Mouse (Mus musculus): ENCODE results near the gene Fbxl7. TPM values are rescaled to one million over a fixed set of nuclear protein-coding genes. Genes with fewer than 3 reads are reported as not detected.

The Fbxl7 gene
- polyA plus RNA-seq (2016; fragmentation: Nextera tagmentation; extraction: Ambion mirVana): 14.0 and 19.6 TPM in 2 replicates

- peak within 1 kb of the TSS; percentile 98 for H3K27ac ChIP-seq
- no peaks in the 10 kb centered on the region for H3K36me3 ChIP-seq
- H3K27me3 ChIP-seq (ENCODE audit: low read depth, poor library complexity, severe bottlenecking): peaks cover 5% of the 10 kb centered on the region; the same call in 1 of the 2 replicates
- no peaks in the 10 kb centered on the region for H3K9me3 ChIP-seq (replicated peaks)
- DNase-seq (ENCODE audit: low spot score): peak; percentile 88
- under 1% methylated on average over 51 of the region's 58 CpGs for WGBS
- peaks cover 17% of the 10 kb centered on the region for H3K4me1 ChIP-seq
- H3K4me3 ChIP-seq: peak within 1 kb of the TSS; percentile 90
Observed at GRCm38 (mm10) chr15:26895251-26895711, at the start of gene Fbxl7. TSS of gene Fbxl7 (minus strand) at chr15:26895580.

GRCm38 (mm10) chr15:26922026-26922425 is 26.6 kb upstream of the Fbxl7 start:
- no peak overlapping the region for H3K27ac ChIP-seq
- no peaks in the 10 kb centered on the region for H3K4me1 ChIP-seq
- no peak overlapping the region for H3K4me3 ChIP-seq
- DNase-seq (ENCODE audit: low spot score): no peak
- no peaks in the 10 kb centered on the region for H3K36me3 ChIP-seq
- H3K9me3 ChIP-seq (replicated peaks): no peaks in the 10 kb centered on the region
- peaks cover 17% of the 10 kb centered on the region; the same call in 1 of the 2 replicates for H3K27me3 ChIP-seq (ENCODE audit: low read depth, poor library complexity, severe bottlenecking)
- 85% methylated on average over 2 of the region's 2 CpGs for WGBS

- no peaks in the 10 kb centered on the region for H3K4me1 ChIP-seq
- no peaks in the 10 kb centered on the region for H3K9me3 ChIP-seq (replicated peaks)
- no peak overlapping the region for H3K4me3 ChIP-seq
- no peaks in the 10 kb centered on the region for H3K36me3 ChIP-seq
- no peak overlapping the region for H3K27ac ChIP-seq
- peaks cover under 1% of the 10 kb centered on the region; the same call in 1 of the 2 replicates for H3K27me3 ChIP-seq (ENCODE audit: low read depth, poor library complexity, severe bottlenecking)
- no peak for DNase-seq (ENCODE audit: low spot score)
Observed at GRCm38 (mm10) chr15:26913427-26913826, 18.0 kb upstream of the Fbxl7 start.

GRCm38 (mm10) chr15:26895761-26896160 is 381 bp upstream of the Fbxl7 start:
- DNase-seq (ENCODE audit: low spot score): no peak
- H3K27ac ChIP-seq: peak overlapping the region; percentile 98
- H3K36me3 ChIP-seq: no peaks in the 10 kb centered on the region
- H3K4me3 ChIP-seq: peak overlapping the region; percentile 90
- no peaks in the 10 kb centered on the region for H3K9me3 ChIP-seq (replicated peaks)
- WGBS: 0% methylated on average over 14 of the region's 14 CpGs
- H3K27me3 ChIP-seq (ENCODE audit: low read depth, poor library complexity, severe bottlenecking): peaks cover 5% of the 10 kb centered on the region; the same call in 1 of the 2 replicates
- peaks cover 17% of the 10 kb centered on the region for H3K4me1 ChIP-seq

DNA sequence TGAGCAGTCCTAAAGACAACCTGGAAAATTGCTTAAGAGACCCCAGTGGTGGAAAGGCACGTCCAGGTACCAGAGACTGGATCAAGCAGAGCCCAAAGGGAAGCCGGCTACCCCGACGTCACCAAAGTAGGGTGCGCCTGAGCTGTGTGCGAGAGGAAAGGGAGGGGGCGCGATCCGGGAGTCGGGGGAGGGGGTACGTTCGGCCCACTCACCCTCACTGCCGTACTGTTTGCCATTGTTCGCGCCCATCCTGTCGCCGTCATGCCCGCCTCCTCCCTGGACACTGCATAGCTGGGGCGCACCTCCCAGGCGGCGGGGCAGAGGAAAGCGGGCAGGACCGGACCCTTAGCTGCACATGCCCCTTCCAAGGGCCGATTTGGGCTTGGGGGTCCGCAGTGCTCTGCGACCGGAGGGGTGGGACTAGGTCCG is 565 bp downstream of the Fbxl7 start:
- no peak for DNase-seq (ENCODE audit: low spot score)
- H3K36me3 ChIP-seq: no peaks in the 10 kb centered on the region
- H3K4me1 ChIP-seq: peaks cover 17% of the 10 kb centered on the region
- under 1% methylated on average over 28 of the region's 28 CpGs for WGBS
- H3K27me3 ChIP-seq (ENCODE audit: low read depth, poor library complexity, severe bottlenecking): peaks cover 5% of the 10 kb centered on the region; the same call in 1 of the 2 replicates
- H3K4me3 ChIP-seq: peak overlapping the region; percentile 90
- H3K27ac ChIP-seq: peak overlapping the region; percentile 98
- H3K9me3 ChIP-seq (replicated peaks): no peaks in the 10 kb centered on the region

DNA sequence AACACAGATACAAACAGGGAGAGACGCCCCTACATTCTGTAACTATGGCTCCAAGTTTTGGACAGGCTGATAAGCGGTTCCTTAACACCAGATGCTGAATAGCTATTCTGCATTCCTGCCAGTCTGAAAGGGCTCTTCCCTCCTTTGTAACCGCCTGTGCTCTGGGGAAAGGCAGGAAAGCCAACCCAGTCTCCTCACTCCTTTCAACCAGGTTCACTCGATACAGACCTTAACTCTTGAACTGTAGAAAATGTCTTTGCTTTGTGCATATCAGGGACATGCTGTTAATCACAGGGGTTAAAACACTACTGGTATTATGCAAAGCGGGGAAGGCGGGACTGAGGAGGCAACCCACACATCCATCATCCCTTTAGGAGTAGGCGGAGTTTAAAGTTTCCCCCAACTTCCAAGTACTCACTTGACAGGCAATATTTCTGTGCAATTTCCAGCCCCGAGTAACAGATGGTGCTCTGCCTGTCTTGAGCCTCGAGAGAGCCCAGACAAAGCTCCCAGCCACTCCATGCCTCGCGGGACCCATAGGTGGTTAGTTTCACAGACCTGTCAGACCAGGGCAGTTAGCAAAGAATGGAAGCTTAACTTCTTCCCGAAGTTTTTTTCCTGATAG is 1.2 kb downstream of the Fbxl7 start:
- Histone ChIP-seq H3K27me3 (ENCODE audit: low read depth, poor library complexity, severe bottlenecking) (peaks cover 5% of the 10 kb centered on the region; the same call in 1 of the 2 replicates), H3K27ac (peak overlapping the region; percentile 98), H3K4me1 (peaks cover 17% of the 10 kb centered on the region), H3K4me3 (peak overlapping the region; percentile 90), H3K9me3 (replicated peaks) (no peaks in the 10 kb centered on the region), H3K36me3 (no peaks in the 10 kb centered on the region)
- peak; percentile 69 for DNase-seq (ENCODE audit: low spot score)
- WGBS: 4% methylated on average over 12 of the region's 12 CpGs

- 63% methylated on average over 4 of the region's 4 CpGs for WGBS
- peaks cover 17% of the 10 kb centered on the region for H3K4me1 ChIP-seq
- H3K4me3 ChIP-seq: peak overlapping the region; percentile 90
- no peak for DNase-seq (ENCODE audit: low spot score)
- no peak overlapping the region for H3K27ac ChIP-seq
- no peaks in the 10 kb centered on the region for H3K9me3 ChIP-seq (replicated peaks)
- H3K36me3 ChIP-seq: no peaks in the 10 kb centered on the region
- H3K27me3 ChIP-seq (ENCODE audit: low read depth, poor library complexity, severe bottlenecking): peaks cover 5% of the 10 kb centered on the region; the same call in 1 of the 2 replicates
Observed at GRCm38 (mm10) chr15:26893136-26893535, 2.2 kb downstream of the Fbxl7 start.

- 70% methylated on average over 5 of the region's 5 CpGs for WGBS
- DNase-seq (ENCODE audit: low spot score): no peak
- Histone ChIP-seq H3K27me3 (ENCODE audit: low read depth, poor library complexity, severe bottlenecking) (no peaks in the 10 kb centered on the region), H3K27ac (no peak overlapping the region), H3K9me3 (replicated peaks) (no peaks in the 10 kb centered on the region), H3K4me1 (peaks cover 24% of the 10 kb centered on the region), H3K4me3 (no peak overlapping the region), H3K36me3 (no peaks in the 10 kb centered on the region)
Observed at GRCm38 (mm10) chr15:26889971-26890370, 5.4 kb downstream of the Fbxl7 start.

GRCm38 (mm10) chr15:26888170-26888569 is 7.2 kb downstream of the Fbxl7 start:
- H3K4me3 ChIP-seq: no peak overlapping the region
- H3K27ac ChIP-seq: no peak overlapping the region
- H3K9me3 ChIP-seq (replicated peaks): no peaks in the 10 kb centered on the region
- WGBS: 67% methylated on average over 10 of the region's 10 CpGs
- H3K4me1 ChIP-seq: peaks cover 11% of the 10 kb centered on the region
- DNase-seq (ENCODE audit: low spot score): no peak
- H3K36me3 ChIP-seq: no peaks in the 10 kb centered on the region
- no peaks in the 10 kb centered on the region for H3K27me3 ChIP-seq (ENCODE audit: low read depth, poor library complexity, severe bottlenecking)

GRCm38 (mm10) chr15:26885979-26886378 is 9.4 kb downstream of the Fbxl7 start:
- no peaks in the 10 kb centered on the region for H3K36me3 ChIP-seq
- no peak overlapping the region for H3K4me3 ChIP-seq
- 77% methylated on average over 2 of the region's 2 CpGs for WGBS
- H3K4me1 ChIP-seq: peaks cover 7% of the 10 kb centered on the region
- H3K27ac ChIP-seq: no peak overlapping the region
- no peak for DNase-seq (ENCODE audit: low spot score)
- H3K27me3 ChIP-seq (ENCODE audit: low read depth, poor library complexity, severe bottlenecking): no peaks in the 10 kb centered on the region
- H3K9me3 ChIP-seq (replicated peaks): no peaks in the 10 kb centered on the region

DNA sequence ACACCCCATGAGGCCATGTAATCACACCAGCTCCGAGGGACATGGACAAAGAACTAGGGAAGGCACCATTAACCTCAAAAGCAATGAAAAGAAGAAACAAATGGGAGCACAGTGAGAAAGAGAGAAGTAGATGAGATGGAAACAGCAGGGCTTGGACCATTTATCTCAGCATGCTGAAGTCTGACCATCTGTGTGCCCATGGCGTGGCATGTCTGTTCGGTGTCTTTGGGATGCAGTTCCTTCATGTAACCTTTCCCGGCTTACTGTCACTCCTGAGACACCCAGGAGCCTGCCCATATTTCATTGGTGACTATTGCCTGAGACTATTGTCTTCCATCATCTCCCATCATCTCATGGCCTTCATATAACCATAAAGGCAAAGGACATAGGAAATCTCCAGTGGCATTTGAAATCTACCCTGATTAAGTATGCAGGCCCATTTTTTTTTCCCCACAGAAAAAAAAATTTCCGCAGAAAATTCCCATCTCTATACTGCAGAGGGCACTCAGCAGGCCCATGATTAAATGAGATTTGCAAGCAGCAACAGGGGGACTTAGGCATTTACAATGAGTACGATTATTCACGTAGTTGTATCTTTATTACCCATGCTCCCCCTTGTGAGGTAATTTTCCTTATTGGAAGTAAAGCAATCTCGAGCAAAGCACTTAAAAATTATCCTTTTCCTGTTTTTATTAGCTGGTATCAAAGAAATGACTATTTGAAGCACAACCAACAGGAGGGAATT is 15.0 kb downstream of the Fbxl7 start:
- Histone ChIP-seq H3K4me1 (peaks cover 5% of the 10 kb centered on the region), H3K27ac (no peak overlapping the region), H3K36me3 (no peaks in the 10 kb centered on the region), H3K27me3 (ENCODE audit: low read depth, poor library complexity, severe bottlenecking) (no peaks in the 10 kb centered on the region), H3K9me3 (replicated peaks) (no peaks in the 10 kb centered on the region), H3K4me3 (no peak overlapping the region)
- DNase-seq (ENCODE audit: low spot score): no peak
- WGBS: 88% methylated on average over 8 of the region's 8 CpGs

DNA sequence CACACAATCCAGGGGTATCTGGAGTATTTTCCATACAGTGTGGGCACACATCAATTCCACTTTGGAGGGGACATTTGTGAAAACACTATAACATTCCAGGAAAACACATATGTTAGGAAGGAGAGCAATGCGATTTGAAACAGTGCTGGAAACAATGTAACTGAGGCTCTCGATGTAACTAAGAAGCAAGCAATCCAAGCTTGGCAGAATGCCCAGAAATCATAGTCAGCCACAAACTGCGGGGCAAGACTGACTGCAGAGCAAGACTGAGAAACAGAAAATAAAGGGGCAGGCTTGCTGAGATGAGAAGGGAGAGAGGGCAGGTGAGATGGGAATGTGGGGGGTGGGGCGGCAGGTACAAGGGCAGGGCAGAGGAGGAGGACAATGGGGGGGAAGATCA is 19.7 kb downstream of the Fbxl7 start:
- no peak overlapping the region for H3K27ac ChIP-seq
- H3K36me3 ChIP-seq: no peaks in the 10 kb centered on the region
- no peaks in the 10 kb centered on the region for H3K27me3 ChIP-seq (ENCODE audit: low read depth, poor library complexity, severe bottlenecking)
- no peak overlapping the region for H3K4me3 ChIP-seq
- 80% methylated on average over 4 of the region's 4 CpGs for WGBS
- no peaks in the 10 kb centered on the region for H3K9me3 ChIP-seq (replicated peaks)
- peaks cover 5% of the 10 kb centered on the region for H3K4me1 ChIP-seq
- no peak for DNase-seq (ENCODE audit: low spot score)

GRCm38 (mm10) chr15:26872234-26872633 is 23.1 kb downstream of the Fbxl7 start:
- WGBS: 92% methylated on average over 1 of the region's 1 CpGs
- H3K4me1 ChIP-seq: peaks cover 5% of the 10 kb centered on the region
- H3K4me3 ChIP-seq: no peak overlapping the region
- DNase-seq (ENCODE audit: low spot score): no peak
- no peak overlapping the region for H3K27ac ChIP-seq
- H3K36me3 ChIP-seq: no peaks in the 10 kb centered on the region
- no peaks in the 10 kb centered on the region for H3K9me3 ChIP-seq (replicated peaks)
- H3K27me3 ChIP-seq (ENCODE audit: low read depth, poor library complexity, severe bottlenecking): no peaks in the 10 kb centered on the region
